Mouse (Mus musculus) E14TG2a.4 (cell line): ENCODE data around the gene Dcun1d3.

ENCODE experiments used
- CTCF ChIP-seq: conservative IDR thresholded peaks from 2 replicates; pipeline ENCODE4 v1.5.1; 2014; ENCODE audit warnings: low read length
- NANOG ChIP-seq: IDR thresholded peaks from 2 replicates; pipeline ENCODE4 v1.6.1; 2014; ENCODE audit warnings: borderline replicate concordance, low read length, mixed read lengths

- no peak for TF ChIP-seq CTCF
- no peak for TF ChIP-seq NANOG
Measured at GRCm38 (mm10) chr7:119941569-119941968, 45.5 kb upstream of the Dcun1d3 start.
